Mouse (Mus musculus): ENCODE results near the gene Rhbdf1.
A peak's percentile ranks its signal among the peaks of the same experiment; 100 is the strongest.

Rhbdf1 gene

GRCm38 (mm10) chr11:32221951-32222409, at the start of gene Rhbdf1:
TSS of gene Rhbdf1 (minus strand) at chr11:32222300.
- no peak for DNase-seq (ENCODE audit: low read depth, low spot score)

- DNase-seq (ENCODE audit: low read depth, low spot score): no peak
Observed at GRCm38 (mm10) chr11:32271178-32271577, 49.1 kb upstream of the Rhbdf1 start.

- DNase-seq (ENCODE audit: low read depth, low spot score): no peak
Observed at GRCm38 (mm10) chr11:32268952-32269351, 46.9 kb upstream of the Rhbdf1 start.

GRCm38 (mm10) chr11:32267964-32268363, 45.9 kb upstream of the Rhbdf1 start:
- DNase-seq (ENCODE audit: low read depth, low spot score): no peak

- DNase-seq (ENCODE audit: low read depth, low spot score): peak; percentile 89
Observed at GRCm38 (mm10) chr11:32267188-32267884, 45.2 kb upstream of the Rhbdf1 start, which contains the start of gene Nprl3. TSS of gene Nprl3 (minus strand) at chr11:32267707.

GRCm38 (mm10) chr11:32266776-32267175, 44.7 kb upstream of the Rhbdf1 start:
- no peak for DNase-seq (ENCODE audit: low read depth, low spot score)

GRCm38 (mm10) chr11:32266194-32266593, 44.1 kb upstream of the Rhbdf1 start:
- no peak for DNase-seq (ENCODE audit: low read depth, low spot score)

GRCm38 (mm10) chr11:32265117-32265738, 43.1 kb upstream of the Rhbdf1 start:
- no peak for DNase-seq (ENCODE audit: low read depth, low spot score)

GRCm38 (mm10) chr11:32262674-32263415, 40.7 kb upstream of the Rhbdf1 start:
- DNase-seq (ENCODE audit: low read depth, low spot score): no peak

GRCm38 (mm10) chr11:32256566-32256965, 34.5 kb upstream of the Rhbdf1 start:
- DNase-seq (ENCODE audit: low read depth, low spot score): no peak

GRCm38 (mm10) chr11:32256146-32256545, 34.0 kb upstream of the Rhbdf1 start:
- no peak for DNase-seq (ENCODE audit: low read depth, low spot score)

- DNase-seq (ENCODE audit: low read depth, low spot score): no peak
Observed at GRCm38 (mm10) chr11:32253121-32253520, 31.0 kb upstream of the Rhbdf1 start.

- DNase-seq (ENCODE audit: low read depth, low spot score): no peak
Observed at GRCm38 (mm10) chr11:32250880-32251763, 29.0 kb upstream of the Rhbdf1 start.

GRCm38 (mm10) chr11:32248350-32248749, 26.2 kb upstream of the Rhbdf1 start:
- DNase-seq (ENCODE audit: low read depth, low spot score): no peak

- no peak for DNase-seq (ENCODE audit: low read depth, low spot score)
Observed at GRCm38 (mm10) chr11:32247068-32247467, 25.0 kb upstream of the Rhbdf1 start.

- DNase-seq (ENCODE audit: low read depth, low spot score): no peak
Observed at GRCm38 (mm10) chr11:32245614-32246013, 23.5 kb upstream of the Rhbdf1 start.

- no peak for DNase-seq (ENCODE audit: low read depth, low spot score)
Observed at GRCm38 (mm10) chr11:32244617-32245016, 22.5 kb upstream of the Rhbdf1 start.

GRCm38 (mm10) chr11:32244064-32244463, 22.0 kb upstream of the Rhbdf1 start:
- DNase-seq (ENCODE audit: low read depth, low spot score): no peak

- no peak for DNase-seq (ENCODE audit: low read depth, low spot score)
Observed at GRCm38 (mm10) chr11:32243205-32243955, 21.3 kb upstream of the Rhbdf1 start.

GRCm38 (mm10) chr11:32242209-32242608, 20.1 kb upstream of the Rhbdf1 start:
- DNase-seq (ENCODE audit: low read depth, low spot score): no peak

- DNase-seq (ENCODE audit: low read depth, low spot score): no peak
Observed at GRCm38 (mm10) chr11:32241391-32241790, 19.3 kb upstream of the Rhbdf1 start.
